Mouse (Mus musculus) spleen, embryonic (tissue): ENCODE results near the gene Arhgap23.

Source experiments
- CTCF ChIA-PET: fragments of 350-600 bp; sonication (Branson Sonifier 250); formaldehyde crosslinking; loops from one replicate; lab custom pipeline; 2022; lab: Charles Lee

The Arhgap23 gene

DNA sequence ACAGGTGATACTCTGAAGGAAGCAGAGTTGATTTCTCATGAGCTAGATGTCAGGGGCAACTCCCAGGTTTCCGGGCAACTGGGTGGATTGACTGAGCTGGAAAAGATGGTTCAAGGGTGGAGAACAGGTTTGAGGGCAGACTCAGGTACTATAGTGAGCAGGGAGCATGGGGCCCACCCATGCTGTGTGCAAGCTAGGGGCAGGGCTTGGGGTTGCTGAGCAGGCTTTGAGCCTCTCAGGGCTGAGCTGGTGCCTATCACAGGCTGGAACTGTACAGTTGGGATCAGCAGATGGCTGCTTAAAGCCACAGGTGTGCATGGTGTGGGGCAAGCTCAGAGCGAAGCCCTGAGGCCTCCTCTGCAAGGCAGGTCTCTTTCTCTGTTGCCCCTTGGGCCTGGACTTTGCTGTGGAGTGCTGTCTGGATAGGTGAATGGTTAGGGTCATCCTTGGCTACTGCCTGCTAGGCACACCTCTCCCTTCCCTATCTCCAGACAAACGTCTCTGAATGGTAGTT lies 46.0 kb downstream of the Arhgap23 start:
- CTCF ChIA-PET: no interaction called here

DNA sequence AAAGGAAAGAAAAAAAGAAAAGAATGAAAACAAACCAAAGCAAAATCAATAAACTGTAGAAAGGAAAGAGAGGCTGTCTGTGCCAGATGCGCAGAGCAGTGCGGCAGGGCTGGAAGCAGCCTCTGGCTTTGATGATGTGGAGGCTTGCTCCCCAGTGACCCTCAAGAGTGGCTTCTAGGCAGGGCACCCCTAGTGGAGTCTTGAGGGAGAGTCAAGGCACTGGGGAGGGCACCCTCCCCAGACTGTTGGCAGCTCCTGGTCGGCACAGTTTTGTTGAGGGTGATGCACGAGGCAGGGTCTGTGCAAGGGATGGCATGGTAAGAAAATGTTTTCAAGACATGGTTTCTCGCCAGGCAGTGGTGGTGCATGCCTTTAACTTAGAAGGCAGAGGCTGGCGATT lies 47.2 kb downstream of the Arhgap23 start:
- CTCF ChIA-PET: no interaction called here

DNA sequence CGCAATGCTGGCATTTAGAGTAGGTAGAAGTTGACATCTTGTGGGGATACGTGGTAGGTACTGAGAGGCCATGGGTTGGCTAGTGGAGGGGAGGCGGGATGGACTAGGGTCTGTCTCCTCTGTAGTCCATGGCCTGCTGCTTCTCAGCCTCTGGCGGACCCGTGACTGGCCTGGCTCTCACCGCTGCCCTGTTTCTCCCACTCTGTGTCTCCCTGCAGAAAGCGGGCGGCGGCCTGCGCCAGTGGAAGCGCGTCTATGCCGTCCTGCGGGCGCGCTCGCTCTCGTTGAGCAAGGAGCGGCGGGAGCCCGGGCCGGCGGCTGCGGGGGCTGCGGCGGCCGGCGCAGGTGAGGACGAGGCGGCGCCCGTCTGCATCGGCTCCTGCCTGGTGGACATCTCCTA lies 47.8 kb downstream of the Arhgap23 start:
- CTCF ChIA-PET: no interaction called here

DNA sequence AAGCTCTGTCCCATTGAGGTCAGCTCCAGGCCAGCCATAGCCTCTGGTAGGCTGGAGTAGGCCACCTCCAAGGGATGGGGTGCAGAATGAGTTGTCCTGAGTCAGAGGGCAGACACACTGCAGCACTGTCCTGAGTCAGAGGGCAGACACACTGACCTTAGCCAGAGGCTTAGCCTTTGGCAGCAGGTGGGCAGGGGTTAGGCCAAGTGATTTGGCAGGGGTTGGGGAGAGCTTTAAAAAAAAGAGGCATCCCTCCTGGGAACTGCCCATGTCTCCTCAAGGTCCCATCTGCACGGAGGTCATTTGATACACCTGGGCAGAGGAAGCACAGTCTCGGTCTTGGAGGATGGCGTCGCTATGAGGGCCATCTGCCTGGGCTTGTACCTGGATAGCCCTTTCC lies 48.7 kb downstream of the Arhgap23 start:
- CTCF ChIA-PET: no interaction called here

DNA sequence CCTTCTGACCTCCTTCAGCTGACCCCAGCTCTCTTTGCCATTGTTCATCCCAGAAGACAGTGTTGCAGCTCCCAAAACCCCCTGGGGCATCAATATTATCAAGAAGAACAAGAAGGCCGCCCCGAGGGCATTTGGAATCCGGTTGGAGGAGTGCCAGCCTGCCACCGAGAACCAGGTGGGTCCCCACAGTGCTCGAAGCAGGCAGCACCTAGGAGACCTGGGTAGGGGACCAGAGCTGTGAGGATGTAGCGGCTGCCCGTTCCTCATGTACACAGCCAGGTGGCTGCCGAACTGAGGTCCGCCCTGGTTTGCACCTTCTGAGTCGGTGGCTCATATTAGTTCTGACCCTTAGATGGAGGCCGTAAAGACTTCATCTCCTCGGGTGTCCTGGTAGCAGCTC lies 50.6 kb downstream of the Arhgap23 start:
- CTCF ChIA-PET: interaction anchor here (0.6 kb wide), 1 partner anchor 58 kb away, joined by 3 read pairs; no protein-coding TSS in a partner anchor

DNA sequence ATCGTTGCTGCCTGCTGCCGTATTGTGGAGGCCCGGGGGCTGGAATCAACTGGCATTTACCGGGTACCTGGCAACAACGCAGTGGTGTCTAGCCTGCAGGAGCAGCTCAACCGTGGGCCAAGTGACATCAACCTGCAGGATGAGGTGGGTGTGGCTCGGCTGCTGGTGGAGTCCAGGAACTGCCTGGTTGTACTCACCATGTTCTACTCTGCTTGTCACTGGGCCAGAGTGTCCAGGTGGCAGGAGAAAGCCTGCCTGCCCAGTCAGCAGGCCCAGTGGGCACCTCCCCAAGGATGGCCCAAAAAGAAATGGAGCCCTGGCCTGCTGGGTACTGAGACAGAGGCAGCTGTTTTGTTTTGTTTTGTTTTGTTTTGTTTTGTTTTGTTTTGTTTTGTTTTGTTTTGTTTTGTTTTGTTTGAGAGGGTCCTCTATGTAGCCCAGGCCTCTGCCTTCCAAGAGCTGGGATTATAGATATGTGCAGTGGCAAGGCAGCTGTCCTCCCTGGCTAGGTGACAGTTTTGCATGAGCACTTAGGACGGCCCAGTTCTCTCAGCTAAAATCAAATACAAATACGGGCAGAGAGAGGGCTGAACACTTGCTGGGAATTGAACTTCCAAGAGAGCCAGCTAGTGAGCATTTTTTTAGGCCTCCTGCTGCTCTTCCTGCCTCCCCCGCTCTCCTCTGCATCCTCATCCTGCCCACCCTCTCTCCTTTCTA lies 51.3 kb downstream of the Arhgap23 start:
- CTCF ChIA-PET: interaction anchor here (0.5 kb wide), 1 partner anchor 35 kb away, joined by 3 read pairs; no protein-coding TSS in a partner anchor

DNA sequence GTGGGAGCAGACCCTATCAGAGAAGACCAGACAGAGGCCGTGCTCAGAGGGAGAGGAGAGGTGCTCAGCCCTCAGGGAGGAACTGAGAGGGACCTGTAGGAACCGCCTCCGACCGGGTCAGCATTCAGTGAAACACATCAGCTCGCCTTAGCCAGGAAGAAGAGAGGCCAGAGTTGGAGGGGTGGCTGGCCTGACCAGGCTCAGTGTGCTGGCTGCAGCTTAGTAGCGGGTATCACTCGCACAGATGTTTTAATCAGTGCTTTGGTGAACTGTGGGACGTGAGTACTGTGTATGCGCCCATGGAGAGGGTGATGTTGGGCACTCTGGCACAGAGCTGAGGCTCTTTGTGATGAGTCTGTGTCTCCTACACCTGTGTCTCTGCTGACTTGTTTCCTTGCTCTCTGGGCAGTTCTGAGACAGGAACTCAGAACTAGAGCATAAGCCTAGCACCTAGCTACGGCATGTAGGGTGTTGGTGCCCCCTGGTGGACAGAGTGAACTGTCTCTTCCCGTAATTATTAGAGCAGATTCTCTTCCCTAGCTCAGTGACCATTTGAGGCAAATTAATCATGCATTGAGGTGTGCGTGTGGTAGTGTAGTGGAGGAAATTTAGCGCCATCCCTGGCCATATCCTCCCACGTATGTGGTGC lies 53.4 kb downstream of the Arhgap23 start:
- CTCF ChIA-PET: interaction anchor here (0.6 to 2.0 kb wide), 3 partner anchors 34 to 1155 kb away, joined by 4 to 15 read pairs (median 7); no protein-coding TSS in a partner anchor

DNA sequence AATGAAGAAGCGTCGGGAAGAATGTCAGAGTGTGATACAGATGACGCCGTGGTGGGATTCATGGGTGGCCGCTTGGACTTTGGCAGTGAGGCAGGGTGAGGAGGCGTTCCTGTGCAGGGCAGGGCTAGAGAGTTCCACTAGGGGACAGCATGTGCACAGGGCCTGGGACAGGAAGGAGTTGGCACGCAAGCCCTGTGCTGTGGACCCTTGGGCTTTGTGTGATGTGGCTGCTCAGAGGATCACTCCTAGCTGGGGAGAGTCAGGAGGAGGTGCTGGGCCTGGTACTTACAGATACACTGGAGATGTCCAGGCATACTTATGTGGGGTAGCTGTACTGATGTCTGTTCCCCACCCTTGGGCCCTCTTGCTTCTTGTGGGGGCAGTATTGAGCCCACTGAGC lies 54.5 kb downstream of the Arhgap23 start:
- CTCF ChIA-PET: interaction anchor here (1.5 to 2.0 kb wide), 2 partner anchors 35 to 61 kb away, joined by 4 to 15 read pairs; no protein-coding TSS in a partner anchor

DNA sequence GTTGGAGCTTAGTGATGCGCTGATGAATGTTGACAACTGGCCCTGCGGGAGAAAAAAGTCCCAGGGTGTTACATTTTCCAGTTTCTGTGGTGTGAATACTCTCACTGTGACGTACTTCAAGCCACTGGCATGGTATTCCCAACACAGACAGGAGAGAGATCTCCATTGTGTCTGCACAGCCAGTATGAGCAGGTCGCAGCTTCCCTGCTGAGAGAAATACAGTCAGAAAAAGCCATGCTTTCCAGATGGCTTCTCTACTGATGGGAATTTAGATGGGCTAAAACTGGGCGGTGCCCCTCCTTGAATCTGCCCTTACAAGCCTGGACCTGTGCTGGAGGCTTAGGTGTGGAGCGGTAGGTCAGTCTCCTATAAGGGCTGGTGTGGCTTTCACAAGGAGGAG lies 55.9 kb downstream of the Arhgap23 start:
- CTCF ChIA-PET: no interaction called here

DNA sequence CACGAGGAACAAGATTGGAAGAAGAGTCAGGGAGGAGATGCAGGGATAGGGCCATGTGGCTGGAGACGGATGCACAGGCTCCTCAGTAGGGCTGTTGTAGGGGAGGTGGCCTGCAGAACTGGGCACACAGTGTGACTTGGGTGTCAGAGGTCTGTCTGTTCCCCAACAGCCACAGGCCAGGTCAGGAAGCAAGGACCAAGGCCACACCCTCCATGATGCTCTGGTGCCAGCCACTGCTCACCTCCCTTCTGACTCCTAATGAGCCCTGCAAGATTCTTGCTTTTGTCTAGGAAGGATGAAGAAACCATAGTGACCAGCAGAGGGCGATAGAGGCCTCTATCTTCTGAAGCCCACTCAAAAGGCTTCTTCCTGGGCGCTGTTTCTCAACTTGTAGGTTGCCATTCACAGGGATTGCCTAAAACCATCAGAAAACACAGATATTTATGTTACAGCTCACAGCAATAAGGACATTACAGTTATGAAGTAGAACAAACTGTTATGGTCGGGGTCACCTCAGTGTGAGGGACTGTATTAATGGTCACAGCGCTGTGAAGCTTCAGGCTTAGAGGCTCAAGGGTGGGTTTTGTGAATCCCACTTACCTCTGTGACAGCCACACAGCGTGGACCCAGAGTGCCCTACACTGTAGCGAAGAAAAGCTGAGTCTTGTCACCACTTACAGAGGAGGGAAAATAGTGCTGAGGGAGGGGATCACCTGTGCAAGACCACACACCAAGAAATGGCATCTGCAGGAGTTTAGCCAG lies 61.2 kb downstream of the Arhgap23 start:
- CTCF ChIA-PET: interaction anchor here (0.6 kb wide), 1 partner anchor 34 kb away, joined by 4 read pairs; no protein-coding TSS in a partner anchor

DNA sequence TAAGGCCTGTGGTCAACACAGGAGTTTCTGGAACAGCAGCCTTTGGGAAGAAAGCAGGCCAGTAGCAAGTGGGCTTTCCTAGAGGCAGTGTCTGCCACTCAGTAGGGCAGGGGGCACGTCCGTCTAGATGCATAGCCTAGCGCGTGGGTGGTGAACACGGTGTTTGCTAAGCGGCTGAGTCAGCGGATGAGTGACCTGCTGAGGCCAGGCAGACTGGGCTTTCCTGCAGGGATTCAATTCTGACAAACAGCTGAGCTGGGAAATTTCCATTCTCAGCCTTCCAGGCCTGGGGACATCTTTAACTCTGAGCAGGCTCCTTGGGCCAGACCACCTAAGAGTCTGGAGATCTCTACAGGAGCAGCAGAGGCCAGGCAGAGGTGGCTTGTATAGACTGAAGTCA lies 62.1 kb downstream of the Arhgap23 start:
- CTCF ChIA-PET: no interaction called here

DNA sequence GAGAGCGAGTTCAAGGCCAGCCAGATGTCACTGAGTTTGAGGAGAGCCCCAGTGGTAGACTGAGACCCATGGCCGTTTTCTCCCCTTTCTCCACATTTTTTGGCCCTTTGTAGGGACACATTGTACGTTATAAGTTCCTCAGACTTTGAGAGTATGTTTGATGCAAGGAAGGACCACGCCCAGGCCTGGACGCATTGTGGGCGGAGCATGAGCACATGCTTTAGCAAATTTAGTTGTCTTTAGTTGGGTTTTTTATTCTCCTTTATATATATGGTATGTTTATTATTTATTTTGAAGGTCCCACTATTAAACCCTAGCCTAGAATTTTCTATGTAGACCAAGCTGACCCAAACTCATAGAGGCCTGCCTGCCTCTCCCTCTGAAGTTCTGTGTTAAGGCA lies 63.0 kb downstream of the Arhgap23 start:
- CTCF ChIA-PET: no interaction called here

DNA sequence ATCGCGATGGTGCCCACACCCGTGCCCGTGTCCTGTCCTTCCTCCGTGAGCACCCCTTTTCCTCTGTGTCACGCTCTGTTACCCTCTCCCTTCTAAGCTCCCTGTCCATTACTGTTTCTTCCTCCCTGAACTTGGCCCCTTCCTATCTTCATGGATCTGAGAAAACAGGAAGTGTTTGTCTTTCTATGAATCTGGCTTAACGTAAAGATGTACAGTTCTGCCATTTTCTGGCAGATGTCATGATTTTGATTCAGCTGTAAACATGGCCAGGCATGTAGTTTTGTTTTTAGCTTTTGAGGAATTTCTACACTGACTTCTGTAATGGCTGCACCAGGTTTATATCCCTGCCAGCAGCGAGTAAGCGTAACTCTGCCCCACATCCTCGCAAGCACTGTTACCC lies 63.8 kb downstream of the Arhgap23 start:
- CTCF ChIA-PET: no interaction called here

DNA sequence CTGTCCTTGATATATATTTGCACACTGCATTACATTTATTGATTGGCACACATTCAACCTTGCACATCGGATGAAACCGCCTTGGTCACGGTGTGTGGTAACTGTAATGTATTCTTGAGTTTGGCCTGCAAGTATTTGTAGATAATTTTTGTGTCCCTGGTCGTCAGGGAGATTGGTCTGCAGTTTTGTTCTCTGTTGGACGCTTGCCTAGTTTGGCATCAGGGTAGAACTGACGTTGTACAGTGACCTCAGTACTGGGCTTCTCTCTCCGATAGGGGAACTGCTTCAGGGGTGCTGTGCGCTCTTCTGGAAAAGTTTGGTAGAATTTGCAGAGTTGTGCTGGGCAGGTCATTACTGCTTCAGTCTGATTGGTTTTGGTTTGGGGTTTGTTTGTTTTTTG lies 64.5 kb downstream of the Arhgap23 start:
- CTCF ChIA-PET: no interaction called here

DNA sequence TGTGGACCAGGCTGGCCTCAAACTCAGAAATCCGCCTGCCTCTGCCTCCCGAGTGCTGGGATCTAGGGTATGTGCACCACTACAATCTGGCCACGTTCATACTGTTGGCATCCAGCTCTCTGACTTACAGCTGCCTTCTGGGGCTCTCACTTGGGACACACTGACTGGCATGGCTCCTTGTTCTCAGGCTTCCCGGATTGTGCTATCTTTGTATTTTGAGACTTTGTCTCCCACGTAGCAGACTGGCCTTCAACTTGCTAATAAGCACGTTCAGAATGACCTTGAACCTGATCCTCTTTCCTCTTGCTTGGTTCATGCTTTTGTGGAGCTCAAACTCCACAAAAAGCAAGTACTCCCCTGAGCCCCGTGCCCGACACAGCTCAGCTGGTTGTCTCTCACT lies 70.3 kb downstream of the Arhgap23 start:
- CTCF ChIA-PET: interaction anchor here (0.5 to 0.8 kb wide), 2 partner anchors 885 to 958 kb away, joined by 3 read pairs; no protein-coding TSS in a partner anchor

DNA sequence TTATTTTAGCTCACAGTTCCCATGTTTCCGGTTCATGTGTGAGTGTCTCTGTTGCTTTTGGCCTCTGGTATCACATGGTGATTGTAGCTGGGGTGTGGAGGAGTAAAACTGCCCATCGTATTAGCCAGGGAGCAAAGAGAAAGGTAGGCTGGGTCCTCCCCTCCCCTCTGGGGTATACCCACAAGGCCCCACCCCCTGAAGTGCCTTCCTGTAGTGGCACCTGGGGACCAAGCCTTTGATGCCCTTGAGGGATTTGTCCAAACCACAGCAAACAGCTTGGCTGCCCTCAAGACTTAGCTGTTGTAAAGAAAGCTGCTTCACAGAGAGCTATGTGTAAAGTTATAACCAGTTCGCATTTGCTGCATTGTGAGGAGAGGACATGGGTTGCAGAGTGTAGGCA lies 72.3 kb downstream of the Arhgap23 start:
- CTCF ChIA-PET: no interaction called here

DNA sequence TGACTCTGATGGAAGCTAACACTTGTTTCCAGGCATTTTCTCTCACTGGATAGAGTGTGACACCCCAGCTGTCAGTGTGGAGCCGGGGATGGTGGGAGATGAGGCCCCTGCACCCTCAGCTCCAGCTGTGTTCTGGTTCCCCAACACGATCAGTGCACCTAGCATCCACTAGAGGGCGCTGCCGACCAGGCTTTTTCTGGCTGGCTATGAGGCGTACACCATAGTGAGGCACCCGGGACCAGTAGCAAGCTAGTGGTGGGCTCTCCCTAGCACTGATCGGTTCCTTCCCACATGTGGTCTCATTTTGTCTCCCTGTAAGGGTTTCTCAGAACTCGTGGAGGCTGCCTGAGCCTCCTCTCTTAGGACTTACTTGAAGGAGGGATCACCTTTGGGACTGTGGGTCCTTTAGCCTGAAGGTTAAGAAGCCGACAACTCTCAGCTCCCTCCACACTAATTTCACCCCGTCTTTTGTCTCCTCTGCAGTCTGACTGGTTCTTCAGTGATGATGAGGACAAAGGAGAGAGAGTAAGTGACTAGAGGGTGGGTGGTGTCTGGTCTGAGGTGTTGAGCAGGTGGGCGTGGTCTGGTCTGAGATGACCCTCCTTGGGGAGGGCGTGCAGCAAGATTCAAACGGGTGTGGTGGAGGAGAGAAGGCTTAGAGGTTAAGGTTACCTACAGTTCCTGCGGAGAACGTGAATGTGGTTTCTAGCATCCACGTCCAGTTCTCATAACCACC lies 74.4 kb downstream of the Arhgap23 start:
- CTCF ChIA-PET: interaction anchor here (1.0 to 1.3 kb wide), 2 partner anchors 81 to 84 kb away, joined by 3 read pairs; no protein-coding TSS in a partner anchor

DNA sequence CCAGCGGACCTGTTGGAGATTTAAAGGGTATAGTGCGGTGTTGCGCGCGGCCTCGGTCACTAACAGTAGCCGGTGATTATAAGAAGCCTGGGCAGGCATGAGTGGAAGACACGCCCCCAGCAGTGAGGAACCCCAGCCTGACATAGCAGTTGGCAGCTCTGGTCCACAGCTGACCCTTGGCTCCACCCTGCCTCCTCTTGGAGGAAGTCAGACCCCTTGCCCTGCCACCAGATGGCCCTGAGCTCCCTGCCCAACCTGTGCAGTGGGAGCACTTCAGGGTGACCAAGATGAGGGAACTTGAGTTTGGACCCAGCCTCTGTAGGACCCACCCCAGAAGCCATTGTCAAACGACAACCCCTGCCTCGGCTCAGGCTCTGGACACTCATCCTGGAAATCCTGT lies 76.3 kb downstream of the Arhgap23 start:
- CTCF ChIA-PET: interaction anchor here (0.6 kb wide), 1 partner anchor 81 kb away, joined by 3 read pairs; no protein-coding TSS in a partner anchor

DNA sequence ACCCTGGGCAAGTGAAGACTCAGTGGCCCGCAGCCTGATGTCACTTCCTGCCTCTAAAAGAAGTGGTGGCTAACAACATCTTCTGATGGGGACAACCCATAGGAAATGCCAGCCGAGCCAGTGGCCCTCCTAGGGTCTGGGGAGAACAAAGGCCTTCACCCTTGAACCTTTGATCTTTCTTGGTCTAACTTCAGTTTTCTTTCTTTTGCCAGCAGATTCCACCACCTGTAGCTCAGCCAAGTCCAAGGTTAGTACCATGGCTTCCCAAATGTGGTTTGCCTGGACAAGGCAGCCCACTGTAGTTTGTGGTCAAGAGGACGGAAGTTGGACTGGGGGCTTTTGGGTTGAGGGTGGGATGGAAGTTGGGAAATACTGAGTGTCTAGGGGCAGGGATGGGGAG lies 77.5 kb downstream of the Arhgap23 start:
- CTCF ChIA-PET: no interaction called here

DNA sequence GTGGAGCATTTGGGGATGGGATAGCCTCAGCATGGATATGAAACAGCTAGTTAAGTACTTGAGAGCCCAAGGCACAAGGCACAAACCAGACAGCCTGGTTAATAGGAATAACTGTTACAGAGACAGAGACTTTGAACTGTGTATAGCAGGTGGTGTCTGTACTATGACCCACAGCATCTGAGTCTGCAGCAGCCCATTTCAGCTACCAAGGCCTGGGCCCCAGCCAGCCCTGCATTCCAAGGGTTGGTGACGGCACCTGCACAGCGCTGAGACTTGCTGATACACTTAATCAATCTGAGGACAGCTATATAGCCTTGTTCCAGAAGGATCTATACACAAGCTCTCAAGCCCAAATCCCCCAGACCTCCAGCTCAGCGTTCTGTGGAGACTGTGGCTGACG lies 82.2 kb downstream of the Arhgap23 start:
- CTCF ChIA-PET: no interaction called here
